ENCODE assay signal across 8 mouse cellular contexts in genomic region chr17:24389865-24390264, GRCm38 (mm10). TPM values are rescaled to one million over a fixed set of nuclear protein-coding genes. Genes with fewer than 3 reads are reported as not detected.
A peak's percentile ranks its signal among the peaks of the same experiment; 100 is the strongest.
DNase-seq lines count a peak whose midpoint lies in the region; ATAC-seq and TF ChIP-seq lines count a peak whose summit lies in the region.

No protein-coding gene starts in this region.

- WGBS in intestine, embryonic 14.5 days = 7% methylated on average over 2 of the region's 2 CpGs
- 8% methylated on average over 2 of the region's 2 CpGs for WGBS in intestine, embryonic 16.5 days

- peak; percentile 64 for DNase-seq in intestine, embryonic 14.5 days (ENCODE audit: low spot score)
- peak; percentile 44 for DNase-seq in ES-E14 (ENCODE audit: low read depth, low spot score)
- DNase-seq in brain, embryonic 14.5 days (ENCODE audit: low read depth) = peak; percentile 61
- peak; percentile 53 for DNase-seq in gastrocnemius, postnatal 14 days
- DNase-seq in layer of hippocampus, postnatal 14 days (ENCODE audit: low spot score in 2 of 2) = peak; percentile 31 to 53
- peak; percentile 59 for DNase-seq in naive thymus-derived CD4-positive, alpha-beta T cell, adult 2 months (ENCODE audit: low read depth)
- DNase-seq in spleen, adult 12 weeks (ENCODE audit: low spot score) = no peak

- in situ Hi-C loops in ES-E14 (cut with MboI; ENCODE audit: low sequenced_read_pairs in 2 of 2, unreplicated experiment in 2 of 2) = no loop called here

- H3K9me3 ChIP-seq in intestine, embryonic 14.5 days (ENCODE audit: control insufficient read depth, low read length) = no peaks in the 10 kb centered on the region
- H3K9me3 ChIP-seq in intestine, embryonic 16.5 days (ENCODE audit: control insufficient read depth, low read length) = no peaks in the 10 kb centered on the region
- no peaks in the 10 kb centered on the region for H3K9me3 ChIP-seq in ES-E14 (ENCODE audit: control insufficient read depth, insufficient read depth, low read depth, low read length)

- ATAC-seq in intestine, embryonic 14.5 days (replicated peaks; ENCODE audit: low FRiP score, low TSS enrichment, low read depth) = 0 out of 2 replicates have a peak, but pooled peaks have one; percentile 38
- ATAC-seq in intestine, embryonic 16.5 days = no peak

- H3K4me1 ChIP-seq in intestine, embryonic 14.5 days (replicated peaks; ENCODE audit: control insufficient read depth, insufficient read depth, low read length) = no peaks in the 10 kb centered on the region
- H3K4me1 ChIP-seq in intestine, embryonic 16.5 days (ENCODE audit: control insufficient read depth, insufficient read depth, low read length) = no peaks in the 10 kb centered on the region
- H3K4me1 ChIP-seq in ES-E14 (ENCODE audit: control insufficient read depth in 2 of 2, insufficient read depth in 2 of 2, low read length in 2 of 2, poor library complexity in 1 of 2) = peaks cover 0 to 2% of the 10 kb centered on the region in 2 experiments; a peak in 1 of 4 replicates

- H3K27ac ChIP-seq in intestine, embryonic 14.5 days (ENCODE audit: low read depth) = no peak overlapping the region
- H3K27ac ChIP-seq in intestine, embryonic 16.5 days (ENCODE audit: low read length) = no peak overlapping the region
- H3K27ac ChIP-seq in ES-E14 (ENCODE audit: insufficient read depth, low read depth, low read length, poor library complexity, severe bottlenecking) = no peak overlapping the region

- no peak overlapping the region for H3K9ac ChIP-seq in intestine, embryonic 14.5 days (ENCODE audit: low read length)
- H3K9ac ChIP-seq in intestine, embryonic 16.5 days (ENCODE audit: low read depth, low read length) = no peak overlapping the region
- no peak overlapping the region for H3K9ac ChIP-seq in ES-E14 (ENCODE audit: insufficient read depth, low read depth, low read length, poor library complexity, severe bottlenecking)

- no peak overlapping the region for H3K4me3 ChIP-seq in intestine, embryonic 14.5 days (ENCODE audit: low read depth, low read length)
- H3K4me3 ChIP-seq in intestine, embryonic 16.5 days (ENCODE audit: low read length) = no peak overlapping the region
- no peak overlapping the region for H3K4me3 ChIP-seq in ES-E14 (ENCODE audit: insufficient read depth in 1 of 2, low read depth in 1 of 2, low read length in 2 of 2, poor library complexity in 1 of 2, severe bottlenecking in 1 of 2)

- no peak for TF ChIP-seq POLR2A in brain, embryonic 14.5 days (IDR thresholded peaks at IDR 0.05; ENCODE audit: borderline replicate concordance, extremely low read depth, insufficient read depth, insufficient read length, poor library complexity, severe bottlenecking)

- H3K36me3 ChIP-seq in intestine, embryonic 14.5 days (ENCODE audit: control insufficient read depth, insufficient read depth, low read length) = 0 out of 2 replicates have a peak, but pooled peaks cover 4% of the 10 kb centered on the region
- no peaks in the 10 kb centered on the region; the same call in 1 of the 2 replicates for H3K36me3 ChIP-seq in intestine, embryonic 16.5 days (ENCODE audit: control insufficient read depth, insufficient read depth, low read length)
- H3K36me3 ChIP-seq in ES-E14 (ENCODE audit: control insufficient read depth, insufficient read depth, low read length, poor library complexity, severe bottlenecking) = no peaks in the 10 kb centered on the region

- no peak overlapping the region for H3K4me2 ChIP-seq in intestine, embryonic 14.5 days (ENCODE audit: low read length)
- no peak overlapping the region for H3K4me2 ChIP-seq in intestine, embryonic 16.5 days (ENCODE audit: low read depth, low read length)

- intact Hi-C loops in gastrocnemius, postnatal 14 days (cut with DNase I; ENCODE audit: low total_unique reads) = loop anchor here (5.0 kb wide), 2 partner anchors 218 to 233 kb away; no protein-coding TSS in a partner anchor

- peak; percentile 72 for TF ChIP-seq CTCF in brain, embryonic 14.5 days (IDR thresholded peaks at IDR 0.05; ENCODE audit: borderline replicate concordance, extremely low read depth, insufficient read depth, insufficient read length)

- H3K27me3 ChIP-seq in intestine, embryonic 14.5 days (replicated peaks; ENCODE audit: control insufficient read depth, insufficient read depth, low read length) = no peaks in the 10 kb centered on the region
- no peaks in the 10 kb centered on the region for H3K27me3 ChIP-seq in intestine, embryonic 16.5 days (replicated peaks; ENCODE audit: control insufficient read depth, insufficient read depth, low read length)

TF ChIP-seq in ES-E14, 5 proteins besides CTCF, POLR2A, EP300 and RAD21:
- TF ChIP-seq ZNF384 (IDR thresholded peaks at IDR 0.05; ENCODE audit: low read depth, low read length) (no peak), CHD2 (IDR thresholded peaks at IDR 0.05; ENCODE audit: low read depth, low read length) (no peak), ZC3H11A (IDR thresholded peaks at IDR 0.05; ENCODE audit: borderline replicate concordance, low read depth, low read length) (no peak), MAFK (IDR thresholded peaks at IDR 0.05; ENCODE audit: insufficient read depth, low read depth, low read length) (no peak), HCFC1 (IDR thresholded peaks at IDR 0.05; ENCODE audit: borderline replicate concordance, insufficient read depth, low read length) (no peak)

RNA-seq across cellular contexts. Expression of gene Rnps1, which starts 24.5 kb away (rescaled TPM):
- 267 and 292 TPM in 2 replicates for polyA plus RNA-seq in intestine, embryonic 14.5 days (2014; fragmentation: Nextera tagmentation; extraction: Ambion mirVana)
- 233 and 248 TPM in 2 replicates for polyA plus RNA-seq in intestine, embryonic 16.5 days (2015; fragmentation: Nextera tagmentation; extraction: Ambion mirVana)
- 107 and 138 TPM in 2 replicates for total RNA-seq in ES-E14 (2012; rRNA removed)
- 395 and 451 TPM in 2 replicates for polyA plus RNA-seq in brain, embryonic 14.5 days (2012; rRNA removed)
- 10 to 100 TPM; 48.2 to 51.5 TPM for total RNA-seq in gastrocnemius, postnatal 14 days (2021)
- total RNA-seq in layer of hippocampus, postnatal 14 days (2021) = 100 to 1,000 TPM; 133 to 141 TPM

RNA-seq across cellular contexts. Expression of gene Eci1, which starts 36.6 kb away (rescaled TPM):
- polyA plus RNA-seq in intestine, embryonic 14.5 days (2014; fragmentation: Nextera tagmentation; extraction: Ambion mirVana) = 104 and 106 TPM in 2 replicates
- polyA plus RNA-seq in intestine, embryonic 16.5 days (2015; fragmentation: Nextera tagmentation; extraction: Ambion mirVana) = 159 and 161 TPM in 2 replicates
- 38.0 and 42.9 TPM in 2 replicates for total RNA-seq in ES-E14 (2012; rRNA removed)
- 28.7 and 29.6 TPM in 2 replicates for polyA plus RNA-seq in brain, embryonic 14.5 days (2012; rRNA removed)
- total RNA-seq in gastrocnemius, postnatal 14 days (2021) = 100 to 1,000 TPM; 133 to 200 TPM
- total RNA-seq in layer of hippocampus, postnatal 14 days (2021) = 10 to 100 TPM; 25.4 to 28.0 TPM

RNA-seq across cellular contexts. Expression of gene Abca3, which starts 38.1 kb away (rescaled TPM):
- 12.8 and 15.5 TPM in 2 replicates for polyA plus RNA-seq in intestine, embryonic 14.5 days (2014; fragmentation: Nextera tagmentation; extraction: Ambion mirVana)
- 9.6 and 11.3 TPM in 2 replicates for polyA plus RNA-seq in intestine, embryonic 16.5 days (2015; fragmentation: Nextera tagmentation; extraction: Ambion mirVana)
- total RNA-seq in ES-E14 (2012; rRNA removed) = 10.8 and 11.5 TPM in 2 replicates
- 39.4 and 51.7 TPM in 2 replicates for polyA plus RNA-seq in brain, embryonic 14.5 days (2012; rRNA removed)
- total RNA-seq in gastrocnemius, postnatal 14 days (2021) = 1 to 10 TPM; 9.0 to 9.8 TPM
- total RNA-seq in layer of hippocampus, postnatal 14 days (2021) = 100 to 1,000 TPM; 102 to 104 TPM

RNA-seq across cellular contexts. Expression of gene Abca17, which starts 39.0 kb away (rescaled TPM):
- not detected in 2 replicates for polyA plus RNA-seq in intestine, embryonic 14.5 days (2014; fragmentation: Nextera tagmentation; extraction: Ambion mirVana)
- polyA plus RNA-seq in intestine, embryonic 16.5 days (2015; fragmentation: Nextera tagmentation; extraction: Ambion mirVana) = not detected in 2 replicates
- not detected in 2 replicates for total RNA-seq in ES-E14 (2012; rRNA removed)
- 0.29 and 0.40 TPM in 2 replicates for polyA plus RNA-seq in brain, embryonic 14.5 days (2012; rRNA removed)
- under 1 TPM in 1 of 2 experiments, not detected in 1; 0.09 TPM for total RNA-seq in gastrocnemius, postnatal 14 days (2021)
- 1 to 10 TPM; 1.3 to 1.8 TPM for total RNA-seq in layer of hippocampus, postnatal 14 days (2021)

RNA-seq across cellular contexts. Expression of gene Dnase1l2, which starts 53.0 kb away (rescaled TPM):
- polyA plus RNA-seq in intestine, embryonic 14.5 days (2014; fragmentation: Nextera tagmentation; extraction: Ambion mirVana) = 2.4 TPM in 2 replicates
- polyA plus RNA-seq in intestine, embryonic 16.5 days (2015; fragmentation: Nextera tagmentation; extraction: Ambion mirVana) = 1.5 and 1.8 TPM in 2 replicates
- 1.2 and 1.8 TPM in 2 replicates for total RNA-seq in ES-E14 (2012; rRNA removed)
- 27.1 and 34.3 TPM in 2 replicates for polyA plus RNA-seq in brain, embryonic 14.5 days (2012; rRNA removed)
- under 1 TPM; 0.76 to 0.89 TPM for total RNA-seq in gastrocnemius, postnatal 14 days (2021)
- total RNA-seq in layer of hippocampus, postnatal 14 days (2021) = 1 to 10 TPM; 5.2 to 8.1 TPM
